Mouse (Mus musculus) MN1 (cell line): ENCODE measurements around the gene Ces2e.
"Not testable (repeated sequence)": the region's sequence is repeated elsewhere in the genome, so short reads cannot be mapped to it uniquely, and the experiment has no call there.

Experiments used
- DNase-seq: peaks from one replicate; pipeline ENCODE4 v3.0.0-alpha.2; 2016; ENCODE audit warnings: low spot score

Gene Ces2e

DNA sequence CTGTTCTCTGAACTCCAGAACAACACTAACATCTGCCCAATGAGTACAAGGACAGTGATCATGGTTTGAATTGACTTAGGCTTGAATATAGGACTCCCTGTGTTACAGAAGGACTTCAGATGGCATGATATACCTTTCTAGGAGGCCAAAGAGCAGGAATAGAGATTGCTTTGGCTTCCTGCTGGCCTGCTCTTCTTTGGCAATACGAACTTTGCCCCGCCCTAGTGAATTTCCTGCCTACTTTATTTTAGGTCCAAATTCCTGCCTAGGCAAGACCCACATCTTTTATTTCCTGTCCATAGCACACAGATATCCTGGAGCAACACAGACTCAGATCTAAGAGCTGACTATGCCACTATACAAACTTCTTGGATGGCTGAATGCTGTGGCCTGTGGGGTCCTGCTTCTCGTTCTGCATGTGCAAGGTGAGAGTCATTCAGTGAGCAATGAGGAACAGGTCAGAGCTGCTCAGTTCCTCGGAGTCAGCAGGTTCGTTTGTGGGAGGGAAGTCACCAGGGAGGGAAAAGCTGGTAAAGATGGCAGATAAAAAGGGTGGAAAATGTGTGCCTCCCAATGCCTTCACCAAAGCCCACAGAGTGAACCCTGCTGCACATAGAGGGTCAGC, at the start of gene Ces2e:
TSS of gene Ces2e (plus strand) at position 289 of the 625 bp plus-strand sequence.
- DNase-seq = no peak

DNA sequence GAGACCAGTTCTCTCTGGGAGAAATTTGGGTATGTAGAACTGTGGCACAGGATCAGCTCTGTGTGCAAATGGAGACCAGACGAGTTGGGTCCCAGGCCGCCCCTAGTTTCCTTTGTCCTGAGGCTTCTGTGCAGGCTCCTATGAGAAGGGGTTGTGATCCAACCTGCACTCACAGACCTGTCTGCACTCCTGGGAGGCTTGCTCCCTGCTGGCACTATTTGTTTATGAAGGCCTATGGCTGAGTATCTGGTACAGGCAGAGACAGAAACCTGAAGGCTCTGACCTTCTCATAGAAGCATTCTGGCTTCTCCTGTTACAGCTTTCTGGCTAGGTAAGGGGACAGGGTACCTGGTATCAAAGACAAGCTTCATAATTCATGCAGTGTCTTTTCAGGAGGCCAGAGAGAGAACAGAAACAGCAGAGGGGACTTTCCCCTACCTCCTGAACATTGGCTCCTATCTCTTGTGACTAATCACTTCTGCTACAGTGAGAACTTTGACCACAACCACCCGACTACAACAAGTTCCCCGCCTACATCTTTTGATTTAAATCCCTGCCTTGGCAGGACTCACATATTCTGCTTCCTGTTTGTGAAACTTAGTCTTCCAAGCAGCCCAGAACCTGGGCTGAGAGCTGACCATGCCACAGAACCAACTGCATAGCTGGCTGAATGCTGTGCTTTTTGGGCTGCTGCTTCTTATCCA, 39.7 kb upstream of the Ces2e start:
- DNase-seq = not testable (repeated sequence)

DNA sequence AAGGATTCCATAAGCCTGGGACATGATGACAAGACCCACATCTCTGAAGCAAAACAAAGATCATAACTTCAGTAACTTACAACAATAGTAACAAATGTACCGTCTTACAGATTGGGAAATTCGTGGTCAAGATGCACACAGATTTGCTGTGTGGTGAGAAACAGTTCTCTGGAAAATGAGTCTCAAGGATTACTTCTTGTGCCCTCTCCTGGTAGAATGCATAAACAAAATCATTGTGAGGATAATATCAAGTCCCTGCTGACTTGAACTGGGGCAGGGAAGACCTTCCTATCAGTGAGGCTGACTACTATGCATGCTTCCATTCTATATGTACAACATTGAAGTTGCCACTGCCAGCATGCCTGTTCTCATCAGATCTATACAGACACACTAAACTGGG, 24.3 kb upstream of the Ces2e start:
- no peak for DNase-seq

DNA sequence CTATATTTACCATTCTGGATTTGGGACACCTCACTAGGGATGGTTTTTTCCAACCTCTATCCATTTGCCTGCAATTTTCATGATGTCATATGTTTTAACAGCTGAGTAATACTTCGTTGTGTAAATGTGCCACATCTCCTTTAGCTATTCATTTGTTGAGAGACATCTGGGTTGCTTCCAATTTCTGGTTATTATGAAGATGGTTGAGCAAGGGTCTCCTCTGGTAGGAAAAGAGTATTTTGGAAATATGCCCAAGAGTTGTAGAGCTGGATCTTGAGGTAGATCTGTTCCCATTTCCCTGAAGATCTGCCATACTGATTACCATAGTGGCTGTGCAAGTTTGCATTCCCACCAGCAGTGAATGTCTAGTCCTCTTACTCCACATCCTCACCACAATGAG, 18.9 kb upstream of the Ces2e start:
- no peak for DNase-seq

DNA sequence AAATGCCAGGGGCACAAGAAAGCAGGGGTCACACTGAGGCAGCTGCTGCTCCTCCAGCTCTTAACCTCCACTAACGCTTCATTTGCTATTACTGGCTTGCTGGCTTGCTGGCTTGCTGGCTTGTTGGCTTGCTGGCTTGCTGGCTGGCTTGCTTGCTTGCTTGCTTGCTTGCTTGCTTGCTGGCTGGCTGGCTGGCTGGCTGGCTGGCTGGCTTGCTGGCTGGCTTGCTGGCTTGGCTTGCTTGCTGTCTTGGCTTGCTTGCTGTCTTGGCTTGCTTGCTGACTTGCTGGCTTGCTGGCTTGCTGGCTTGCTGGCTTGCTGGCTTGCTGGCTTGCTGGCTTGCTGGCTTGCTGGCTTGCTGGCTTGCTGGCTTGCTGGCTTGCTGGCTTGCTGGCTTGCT, 17.0 kb upstream of the Ces2e start:
- DNase-seq = not testable (repeated sequence)

DNA sequence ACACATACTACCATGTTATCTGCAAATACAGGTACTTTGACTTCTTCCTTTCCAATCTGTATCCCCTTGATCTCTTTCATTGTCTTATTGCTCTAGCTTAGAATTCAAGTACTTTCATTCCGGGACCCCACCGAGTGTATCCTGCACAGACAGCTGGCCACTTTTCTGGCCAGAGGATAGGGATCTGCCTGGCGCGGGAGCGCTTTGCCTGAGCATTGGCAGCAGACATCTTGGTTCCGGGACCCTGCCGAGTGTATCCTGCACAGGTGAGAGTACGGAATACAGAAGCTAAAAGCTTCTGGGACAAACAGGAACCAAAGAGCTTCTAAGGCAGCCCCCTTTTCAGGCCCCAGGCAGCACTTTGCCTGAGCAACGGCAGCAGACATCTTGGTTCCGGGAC, 16.4 kb upstream of the Ces2e start:
- not testable (repeated sequence) for DNase-seq

DNA sequence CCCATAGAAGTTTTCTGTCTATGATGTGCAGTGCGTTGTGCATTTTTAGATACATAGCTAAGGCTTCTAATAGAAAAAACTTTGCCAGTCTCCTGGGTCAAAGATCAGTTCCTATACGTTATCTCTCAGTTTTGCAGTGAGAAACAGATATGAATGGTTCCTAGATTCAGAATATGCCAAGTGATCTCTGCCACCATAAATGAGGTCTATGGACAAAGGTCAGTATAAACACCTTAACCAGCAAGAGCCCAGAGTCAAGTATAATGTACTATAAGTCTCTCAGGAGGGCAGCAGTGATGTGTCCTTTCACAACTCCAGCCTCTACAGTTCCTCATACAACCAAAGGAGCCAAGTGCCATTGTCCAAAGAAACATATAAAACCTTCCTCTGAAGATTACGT, 1.2 kb downstream of the Ces2e start:
- DNase-seq = no peak

DNA sequence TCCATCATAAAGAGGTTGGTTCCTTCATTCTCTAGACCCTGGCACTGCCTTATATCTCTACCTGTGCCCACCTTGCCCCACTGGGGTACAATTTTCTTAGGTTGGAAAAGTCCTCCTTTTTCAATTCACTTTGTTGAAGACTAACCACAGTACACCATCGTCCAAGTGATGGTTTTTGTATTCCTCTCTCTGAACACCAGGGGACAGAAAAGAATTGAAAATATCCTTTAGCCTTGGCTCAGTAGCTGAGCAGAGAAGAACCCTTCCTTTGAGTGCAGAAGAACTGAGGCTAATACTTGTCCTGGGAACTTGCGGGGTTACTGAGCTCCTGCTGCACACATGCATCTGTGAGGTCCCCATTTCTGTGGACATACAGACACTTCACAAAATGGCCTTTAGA, 18.6 kb downstream of the Ces2e start:
- DNase-seq = no peak

DNA sequence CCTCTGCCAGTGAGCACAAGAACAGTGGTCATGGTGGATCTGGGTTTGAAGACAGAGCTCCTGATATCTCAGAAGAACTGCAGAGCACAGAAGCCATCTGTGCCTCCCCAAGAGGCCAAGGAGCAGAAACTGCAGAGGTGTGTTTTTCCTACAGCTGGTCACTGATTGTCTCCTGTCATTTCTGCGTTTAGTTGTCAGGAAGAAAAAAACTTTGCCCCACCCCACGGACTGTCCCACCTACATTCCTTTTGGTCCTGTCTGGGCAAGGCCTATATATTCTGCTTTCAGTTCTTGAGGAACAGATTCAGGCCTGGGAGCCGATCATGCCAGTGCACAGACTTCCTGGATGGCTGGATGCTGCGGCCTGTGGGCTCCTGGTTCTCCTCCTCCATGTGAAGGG, 21.0 kb downstream of the Ces2e start, which contains the start of gene Ces2f:
TSS of gene Ces2f (plus strand) at position 301 of the 400 bp plus-strand sequence.
- DNase-seq = no peak

DNA sequence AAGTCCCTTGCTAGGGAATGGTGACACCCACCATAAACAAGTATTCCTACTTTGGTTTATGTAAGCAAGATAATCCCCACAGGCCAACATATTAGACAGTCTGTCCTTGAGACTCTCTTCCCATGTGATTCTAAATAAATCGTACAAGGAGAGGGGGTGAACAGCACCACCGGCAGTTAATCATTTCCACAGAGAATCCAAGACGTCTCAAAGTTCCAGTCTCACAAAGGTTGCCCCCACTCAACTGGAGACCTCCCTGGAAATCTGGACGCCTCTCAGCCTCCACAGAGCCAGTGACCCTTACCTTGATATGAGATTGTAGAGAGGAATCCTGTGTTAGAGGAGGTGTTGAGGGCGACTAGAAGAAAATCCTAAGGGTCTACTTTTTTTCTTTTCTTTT, 23.0 kb downstream of the Ces2e start:
- no peak for DNase-seq

DNA sequence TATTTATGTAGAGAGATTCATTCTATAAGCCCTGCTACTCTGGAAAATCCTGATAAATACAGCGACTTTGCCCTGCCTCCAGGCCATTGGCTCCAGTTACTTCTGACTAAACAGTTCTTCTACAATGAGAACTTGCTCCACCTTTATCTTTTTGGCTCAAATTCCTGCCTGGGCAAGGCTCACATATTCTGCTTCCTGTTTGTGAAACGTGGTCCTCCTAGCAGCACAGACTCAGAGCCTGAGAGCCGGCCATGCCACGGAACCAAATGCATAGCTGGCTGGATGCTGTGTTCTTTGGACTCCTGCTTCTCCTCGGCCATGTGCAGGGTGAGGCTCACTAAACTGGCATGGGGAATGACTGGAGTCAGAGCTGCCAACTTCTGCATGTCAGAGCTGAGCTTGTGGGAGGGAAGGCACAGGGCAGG, 35.5 kb downstream of the Ces2e start, which contains the start of gene Ces2g:
TSS of gene Ces2g (plus strand) at position 182 of the 425 bp plus-strand sequence.
- no peak for DNase-seq

DNA sequence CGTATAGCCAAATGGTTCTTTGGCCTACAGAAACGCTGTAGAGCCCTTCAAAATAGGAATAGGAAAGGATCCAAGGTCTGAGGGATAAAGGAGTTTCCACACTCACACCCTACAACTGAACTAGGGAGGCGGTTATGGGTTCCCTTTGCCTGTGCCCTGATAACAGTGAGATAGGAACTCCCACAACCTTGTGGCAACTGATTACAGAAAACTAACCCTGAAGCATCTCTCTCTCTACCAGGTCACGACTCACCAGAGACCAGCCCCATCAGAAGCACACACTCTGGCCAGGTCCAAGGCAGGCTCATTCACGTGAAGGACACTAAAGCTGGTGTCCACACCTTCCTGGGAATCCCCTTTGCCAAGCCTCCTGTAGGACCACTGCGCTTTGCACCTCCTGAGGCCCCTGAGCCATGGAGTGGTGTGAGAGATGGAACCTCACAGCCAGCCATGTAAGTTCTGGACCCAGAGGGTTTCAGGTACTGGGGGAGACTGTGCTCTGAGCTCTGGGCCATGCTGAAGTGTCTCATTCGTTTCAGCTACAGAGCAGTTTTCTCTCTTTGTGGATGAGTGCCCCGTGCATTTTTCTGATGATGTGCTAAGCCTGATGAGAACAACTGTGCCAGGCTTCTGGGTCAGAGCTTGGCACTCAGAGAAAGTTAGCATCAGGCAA, 36.3 kb downstream of the Ces2e start:
- DNase-seq = no peak

DNA sequence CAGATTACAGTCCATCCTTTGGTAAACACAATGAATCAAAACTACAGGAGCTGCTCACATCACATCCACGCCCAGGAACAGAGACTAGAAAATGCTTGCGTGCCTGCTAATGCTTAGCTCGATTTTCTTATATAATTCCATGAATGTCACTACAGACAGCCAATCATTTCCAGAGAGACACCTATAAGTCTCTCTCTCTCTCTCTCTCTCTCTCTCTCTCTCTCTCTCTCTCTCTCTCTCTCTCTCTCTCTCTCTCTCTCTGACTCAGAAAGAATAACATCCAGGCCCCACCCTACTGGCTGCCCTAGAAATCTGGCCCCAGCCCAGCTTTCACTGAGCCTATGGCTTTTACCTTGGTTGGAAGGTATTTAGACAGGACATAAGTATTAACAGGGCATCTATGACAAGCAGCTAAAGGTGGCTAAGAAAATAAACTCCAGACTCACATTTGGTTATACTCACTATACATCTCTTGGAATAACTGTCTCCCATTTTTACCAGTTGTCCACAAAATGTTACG, 37.4 kb downstream of the Ces2e start:
- DNase-seq = no peak

DNA sequence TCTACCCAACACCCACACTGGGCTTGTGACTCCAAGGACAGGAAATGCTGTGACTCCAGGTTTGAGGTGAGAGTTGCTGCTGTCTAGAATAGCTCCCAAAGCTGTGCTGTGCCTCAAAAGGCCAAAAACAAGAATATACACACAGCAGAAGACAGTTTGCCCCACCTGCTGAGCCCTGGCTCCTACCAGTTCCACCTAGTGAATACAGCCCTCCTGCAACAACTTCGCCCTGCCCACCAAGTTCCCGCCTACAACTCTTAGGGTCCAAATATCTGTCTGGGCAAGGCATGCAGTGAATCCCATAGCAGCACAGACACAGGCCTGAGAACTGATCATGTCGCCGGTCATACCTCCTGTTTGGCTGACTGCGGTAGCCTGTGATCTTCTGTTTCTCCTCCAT, 58.1 kb downstream of the Ces2e start:
- DNase-seq = no peak
